Mouse (Mus musculus): ENCODE measurements around the gene Ypel1.

Ypel1 gene

GRCm38 (mm10) chr16:17069511-17070443 is at the start of gene Ypel1:
TSS of gene Ypel1 (plus strand) at chr16:17069696.
- DNase-seq (ENCODE audit: extremely low spot score, low spot score), result peak; percentile 94

GRCm38 (mm10) chr16:17024469-17025148 is 44.9 kb upstream of the Ypel1 start:
- no peak for DNase-seq (ENCODE audit: extremely low spot score, low spot score)

GRCm38 (mm10) chr16:17029971-17030695 is 39.4 kb upstream of the Ypel1 start:
- no peak for DNase-seq (ENCODE audit: extremely low spot score, low spot score)

- DNase-seq (ENCODE audit: extremely low spot score, low spot score), result no peak
These were observed 35.7 kb upstream of the Ypel1 start for GRCm38 (mm10) chr16:17033754-17034153.

GRCm38 (mm10) chr16:17040716-17041115 is 28.8 kb upstream of the Ypel1 start:
- DNase-seq (ENCODE audit: extremely low spot score, low spot score), result no peak

- DNase-seq (ENCODE audit: extremely low spot score, low spot score), result no peak
These were observed 28.1 kb upstream of the Ypel1 start for GRCm38 (mm10) chr16:17041417-17041816.

DNA sequence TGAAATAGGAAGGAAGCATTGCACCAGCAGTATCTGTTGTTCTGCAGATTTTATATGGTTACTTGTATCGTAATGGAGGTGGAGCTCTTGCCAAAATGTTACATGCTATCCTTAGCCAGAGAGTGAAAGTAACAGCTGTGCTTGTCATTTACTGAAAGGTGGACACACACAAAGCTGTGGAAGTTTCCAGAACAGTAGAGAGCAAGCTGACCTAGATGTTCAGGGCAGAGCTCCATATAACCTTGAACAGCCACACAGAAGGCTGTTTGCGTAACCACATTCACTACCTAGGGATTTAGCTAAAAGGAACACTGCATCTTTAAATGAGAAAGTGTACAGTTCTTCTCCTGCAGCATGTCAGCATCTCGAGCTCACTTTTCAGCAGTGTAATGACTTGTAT is 25.2 kb upstream of the Ypel1 start:
- no peak for DNase-seq (ENCODE audit: extremely low spot score, low spot score)

DNA sequence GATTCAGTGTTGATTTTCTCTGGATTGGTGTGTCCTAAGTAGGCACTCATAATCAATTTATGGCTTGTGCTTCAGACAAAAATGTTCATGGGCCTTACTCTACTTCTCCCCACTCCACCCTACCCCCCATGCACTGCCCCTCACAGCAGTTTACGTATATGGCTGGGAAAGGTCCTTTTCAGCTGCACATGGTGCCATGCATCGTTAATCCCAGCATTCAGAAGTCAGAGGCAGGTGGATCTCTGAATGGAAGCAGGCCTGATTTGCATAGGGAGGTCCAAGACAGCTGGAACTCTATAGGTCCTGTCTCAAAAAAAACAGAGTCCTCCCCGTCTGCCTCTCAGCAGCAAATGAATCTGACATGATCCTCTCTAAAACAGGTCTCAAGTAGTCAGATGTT is 24.2 kb upstream of the Ypel1 start:
- no peak for DNase-seq (ENCODE audit: extremely low spot score, low spot score)

GRCm38 (mm10) chr16:17049886-17050285 is 19.6 kb upstream of the Ypel1 start:
- DNase-seq (ENCODE audit: extremely low spot score, low spot score), result no peak

GRCm38 (mm10) chr16:17052087-17052486 is 17.4 kb upstream of the Ypel1 start:
- DNase-seq (ENCODE audit: extremely low spot score, low spot score), result no peak

- DNase-seq (ENCODE audit: extremely low spot score, low spot score), result no peak
These were observed 15.6 kb upstream of the Ypel1 start for GRCm38 (mm10) chr16:17053903-17054302.

DNA sequence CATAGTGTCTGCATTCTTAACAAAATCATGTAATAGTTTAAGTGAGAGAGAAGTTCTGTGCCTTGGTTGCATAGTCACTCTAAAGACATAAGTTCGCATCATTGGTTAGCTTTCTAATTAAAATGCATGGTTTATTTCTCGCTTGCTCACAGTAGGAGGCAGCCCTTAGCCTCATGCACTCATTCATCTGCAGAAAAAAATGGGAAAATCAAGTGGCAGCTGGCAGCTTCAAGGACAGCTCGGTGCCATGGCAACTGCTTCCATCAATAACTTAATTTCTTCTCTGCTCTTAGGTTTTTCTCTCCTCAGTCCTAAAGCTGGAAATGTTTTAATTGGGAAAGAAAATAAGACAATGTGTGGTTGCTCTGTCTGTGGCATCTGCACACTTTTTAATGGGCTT is 13.9 kb upstream of the Ypel1 start:
- no peak for DNase-seq (ENCODE audit: extremely low spot score, low spot score)

GRCm38 (mm10) chr16:17062338-17062737 is 7.2 kb upstream of the Ypel1 start:
- DNase-seq (ENCODE audit: extremely low spot score, low spot score), result no peak

DNA sequence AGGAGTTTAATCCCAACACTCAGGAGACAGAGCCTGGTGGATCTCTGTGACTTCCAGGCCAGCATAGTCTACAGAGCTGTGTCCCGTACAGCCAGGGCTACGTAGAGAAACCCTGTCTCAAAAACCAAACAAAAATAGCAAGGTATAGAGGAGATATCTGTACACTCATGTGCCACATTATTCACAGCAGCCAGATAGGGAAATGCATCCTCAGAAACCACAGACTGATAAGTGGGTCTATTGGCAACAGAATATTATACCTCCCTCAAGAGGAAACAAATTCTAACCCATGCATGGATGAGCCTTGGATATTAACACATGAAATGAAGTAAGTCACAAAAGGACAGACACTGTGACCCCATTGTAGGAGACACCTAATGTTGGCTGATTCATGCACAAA is 1.9 kb upstream of the Ypel1 start:
- DNase-seq (ENCODE audit: extremely low spot score, low spot score), result no peak

- no peak for DNase-seq (ENCODE audit: extremely low spot score, low spot score)
These were observed 1.2 kb downstream of the Ypel1 start for GRCm38 (mm10) chr16:17070716-17071115.

- no peak for DNase-seq (ENCODE audit: extremely low spot score, low spot score)
These were observed 3.5 kb downstream of the Ypel1 start for GRCm38 (mm10) chr16:17073000-17073399.

DNA sequence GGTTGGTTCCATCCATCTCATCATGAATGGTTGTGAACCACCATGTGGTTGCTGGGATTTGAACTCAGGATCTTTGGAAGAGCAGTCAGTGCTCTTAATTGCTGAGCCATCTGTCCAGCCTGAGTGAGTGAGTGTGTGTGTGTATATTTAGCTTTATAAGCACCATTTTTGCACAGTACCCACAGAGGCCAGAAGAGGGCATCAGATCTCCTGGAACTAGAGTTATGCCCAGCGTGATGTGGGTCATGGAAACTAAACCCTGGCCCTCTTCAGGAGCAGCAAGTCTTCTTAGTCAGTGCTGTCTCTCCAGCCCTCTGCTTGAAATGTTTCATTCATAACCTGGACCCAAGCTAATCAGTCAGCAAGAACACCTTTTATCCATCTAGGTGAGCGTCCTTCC is 6.8 kb downstream of the Ypel1 start:
- no peak for DNase-seq (ENCODE audit: extremely low spot score, low spot score)

- DNase-seq (ENCODE audit: extremely low spot score, low spot score), result no peak
These were observed 7.4 kb downstream of the Ypel1 start for GRCm38 (mm10) chr16:17076869-17077268.

DNA sequence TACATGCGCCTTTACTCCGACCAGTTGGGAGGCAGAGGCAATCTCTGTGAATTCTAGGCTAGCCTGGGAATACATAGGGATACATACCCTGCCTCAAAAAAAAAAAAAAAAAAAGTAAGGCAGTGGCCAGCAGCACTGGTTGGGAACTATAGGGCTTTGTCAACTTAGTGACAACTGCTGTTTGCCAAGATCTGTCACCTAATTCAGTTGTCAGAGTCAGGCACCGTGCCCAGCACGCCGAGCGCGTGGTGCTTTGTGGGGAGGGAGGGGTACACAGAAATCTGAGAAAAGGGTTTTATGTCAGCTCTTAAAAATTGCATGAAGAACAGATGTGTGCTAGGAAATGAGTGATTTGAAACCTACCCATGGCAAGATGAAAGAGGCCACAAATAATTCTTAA is 8.6 kb downstream of the Ypel1 start:
- DNase-seq (ENCODE audit: extremely low spot score, low spot score), result no peak

GRCm38 (mm10) chr16:17082121-17082792 is 12.8 kb downstream of the Ypel1 start:
- no peak for DNase-seq (ENCODE audit: extremely low spot score, low spot score)

GRCm38 (mm10) chr16:17085636-17086035 is 16.1 kb downstream of the Ypel1 start:
- no peak for DNase-seq (ENCODE audit: extremely low spot score, low spot score)

All from neural tube, embryonic 10.5 days (tissue).